Mouse (Mus musculus) liver, adult 10 weeks (tissue): Measurements from ENCODE around the gene Abcf1. TPM values are rescaled to one million over a fixed set of nuclear protein-coding genes. Genes with fewer than 3 reads are reported as not detected.

Experiments
- polyA plus RNA-seq: library from polyadenylated mRNA; stranded (reverse); fragments of 350-450 nt; fragmentation: Illumina TruSeq; extraction: RNeasy Lipid Tissue Mini Kit (QIAGEN cat#74804); gene quantifications from one replicate; pipeline ENCODE4 v1.2.3, GENCODE M21; 2014; ENCODE audit warnings: low read depth, low replicate concordance

The Abcf1 gene
- polyA plus RNA-seq, result 15.0 TPM

GRCm38 (mm10) chr17:35969418-35970389 is at the start of gene Abcf1:
Abcf1 (minus strand) TSS chr17:35969761.

DNA sequence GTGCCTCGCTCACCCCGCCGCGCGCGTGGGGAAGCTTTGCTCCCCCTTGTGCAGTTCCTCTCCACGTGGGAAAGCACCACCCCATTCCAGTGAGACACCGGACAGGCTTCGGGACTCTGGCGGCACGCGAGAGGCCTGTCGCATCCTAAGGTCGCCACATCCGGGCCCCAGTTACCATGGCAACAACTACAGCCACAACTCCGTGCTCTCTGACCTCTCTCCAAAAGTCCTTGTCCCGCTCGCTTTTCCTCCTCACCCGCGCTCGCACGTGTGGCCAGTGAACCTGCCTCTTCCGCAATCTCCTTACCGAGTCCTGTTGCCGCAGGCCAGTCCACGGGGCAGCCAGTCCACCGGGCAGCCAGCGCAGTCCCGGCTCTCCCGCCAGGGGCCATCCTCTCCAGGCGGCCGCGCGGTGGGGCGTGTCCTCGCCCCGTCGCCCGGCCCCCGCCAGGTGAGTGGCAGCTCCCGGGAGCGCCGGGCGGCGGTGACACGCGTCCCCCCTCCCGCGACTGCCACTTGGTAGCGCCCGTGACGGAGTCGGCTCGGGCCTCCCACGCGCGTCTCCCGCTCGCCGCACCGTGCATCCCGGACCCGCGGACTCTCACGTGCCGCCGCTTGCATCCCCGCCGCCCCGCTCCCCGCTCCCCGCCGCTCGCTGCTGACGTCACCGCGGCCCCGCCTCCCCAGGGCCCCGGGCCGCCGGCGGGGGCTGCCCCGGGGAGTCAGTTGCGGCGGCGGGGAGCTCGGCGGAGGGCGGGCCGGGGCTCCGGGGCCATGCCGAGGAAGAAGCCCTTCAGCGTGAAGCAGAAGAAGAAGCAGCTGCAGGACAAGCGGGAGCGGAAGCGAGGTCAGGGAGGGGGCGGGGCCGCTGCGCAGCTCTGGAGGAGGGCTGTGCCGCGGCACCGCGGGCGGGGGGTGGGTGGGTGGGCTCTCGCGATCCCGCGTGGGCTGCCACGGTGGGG is 10.1 kb upstream of the Abcf1 start, which contains the start of the genes Gnl1 and Prr3:
Gene Gnl1, plus strand, starts transcription at position 451 of the 962 bp plus-strand sequence.
Gene Prr3, minus strand, starts transcription at position 836 of the 962 bp plus-strand sequence.

GRCm38 (mm10) chr17:35916297-35917142 is 53.0 kb downstream of the Abcf1 start, which contains the start of the genes Mrps18b and Ppp1r10:
Mrps18b (minus strand) TSS chr17:35916389.
Ppp1r10 (plus strand) TSS chr17:35916434.

DNA sequence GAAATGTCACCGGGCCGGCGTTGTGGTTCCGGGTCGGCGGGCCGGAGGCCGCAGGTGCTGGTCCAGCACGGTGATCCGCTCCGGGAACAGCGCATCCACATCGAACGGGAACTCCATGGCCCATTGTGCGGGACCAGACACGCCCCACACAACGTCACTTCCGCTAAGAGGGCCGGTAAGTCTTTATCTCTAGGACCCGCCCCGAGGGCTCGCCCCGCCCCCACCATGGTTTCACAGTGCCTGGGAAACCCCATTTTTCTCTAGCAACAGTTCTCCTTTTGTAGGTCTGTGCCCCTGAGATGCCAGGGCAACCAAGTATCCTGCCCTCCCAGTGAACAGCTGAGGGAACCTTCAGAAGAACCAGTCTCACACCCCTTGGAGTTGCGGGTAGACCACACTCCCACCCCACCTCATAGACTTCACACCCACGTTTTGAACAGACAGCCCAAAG is 59.6 kb downstream of the Abcf1 start, which contains the start of gene Atat1:
Gene Atat1, minus strand, starts transcription at position 157 of the 451 bp plus-strand sequence.

Other genes with a start within 250 kb of the Abcf1 start
- gene Ier3, start 148.1 kb downstream of the Abcf1 start, polyA plus RNA-seq, result 0.85 TPM
- gene Flot1, start 146.5 kb downstream of the Abcf1 start, polyA plus RNA-seq, result 3.9 TPM
- 13.4 TPM for gene Tubb5, start 131.5 kb downstream of the Abcf1 start, polyA plus RNA-seq
- 4.7 TPM for gene Mdc1, start 128.2 kb downstream of the Abcf1 start, polyA plus RNA-seq
- gene Nrm, start 108.4 kb downstream of the Abcf1 start, polyA plus RNA-seq, result 0.34 TPM
- 1.1 TPM for gene Ppp1r18, start 104.2 kb downstream of the Abcf1 start, polyA plus RNA-seq
- 39.3 TPM for gene Dhx16, start 89.9 kb downstream of the Abcf1 start, polyA plus RNA-seq
- gene 2310061I04Rik, start 72.3 kb downstream of the Abcf1 start, polyA plus RNA-seq, result 17.0 TPM
- 10.3 TPM for gene Atat1, start 59.7 kb downstream of the Abcf1 start, polyA plus RNA-seq
- gene Mrps18b, start 53.4 kb downstream of the Abcf1 start, polyA plus RNA-seq, result 25.6 TPM
- gene Ppp1r10, start 53.3 kb downstream of the Abcf1 start, polyA plus RNA-seq, result 12.4 TPM
- 1.5 TPM for gene Gnl1, start 10.1 kb upstream of the Abcf1 start, polyA plus RNA-seq
- 1.4 TPM for gene Prr3, start 10.5 kb upstream of the Abcf1 start, polyA plus RNA-seq
- gene H2-T24, start 50.8 kb upstream of the Abcf1 start, polyA plus RNA-seq, result 3.9 TPM
- gene H2-T23, start 63.1 kb upstream of the Abcf1 start, polyA plus RNA-seq, result 29.7 TPM
- 46.2 TPM for gene H2-T22, start 73.0 kb upstream of the Abcf1 start, polyA plus RNA-seq
- gene Gm6034, start 73.2 kb upstream of the Abcf1 start, polyA plus RNA-seq, result not detected
- gene Gm11127, start 88.6 kb upstream of the Abcf1 start, polyA plus RNA-seq, result not detected
- gene Gm19684, start 151.9 kb upstream of the Abcf1 start, polyA plus RNA-seq, result not detected
- gene Gm7030, start 159.7 kb upstream of the Abcf1 start, polyA plus RNA-seq, result not detected
- gene Gm8909, start 198.8 kb upstream of the Abcf1 start, polyA plus RNA-seq, result not detected
- not detected for gene H2-T3, start 220.5 kb upstream of the Abcf1 start, polyA plus RNA-seq